Mouse (Mus musculus) myocyte (in vitro differentiated cells): ENCODE measurements around the gene Ski.

Experiments used
- CEBPB ChIP-seq: IDR thresholded peaks from 2 replicates; pipeline ENCODE4 v1.6.1; 2011; ENCODE audit warnings: mild to moderate bottlenecking, moderate library complexity; ENCODE audit not compliant: poor library complexity, insufficient read depth, severe bottlenecking
- MYOD1 ChIP-seq, 3 experiments: IDR thresholded peaks; one replicate each; pipeline ENCODE4 v1.6.1; 2011; ENCODE audit warnings: control low read depth in 2 of 3, low read depth in 2 of 3, mild to moderate bottlenecking in 2 of 3, moderate library complexity in 1 of 3; ENCODE audit not compliant: insufficient read length in 2 of 3, control insufficient read depth in 1 of 3
- POLR2A ChIP-seq: IDR thresholded peaks from one replicate; pipeline ENCODE4 v1.6.1; 2011; ENCODE audit warnings: low read depth, mild to moderate bottlenecking, control low read depth, moderate library complexity; ENCODE audit not compliant: insufficient read length
- POLR2AphosphoS2 ChIP-seq: IDR thresholded peaks from one replicate; pipeline ENCODE4 v1.6.1; 2011; ENCODE audit warnings: low read depth, control low read depth; ENCODE audit not compliant: insufficient read length
- SRF ChIP-seq: IDR thresholded peaks from one replicate; pipeline ENCODE4 v1.6.1; 2011; ENCODE audit warnings: low read depth; ENCODE audit not compliant: control insufficient read depth, insufficient read length
- TCF12 ChIP-seq: IDR thresholded peaks from one replicate; pipeline ENCODE4 v1.6.1; 2011; ENCODE audit warnings: mild to moderate bottlenecking, control low read depth; ENCODE audit not compliant: poor library complexity, insufficient read depth, severe bottlenecking
- TCF3 ChIP-seq: IDR thresholded peaks from one replicate; pipeline ENCODE4 v1.6.1; 2011; ENCODE audit warnings: low read depth, control low read depth; ENCODE audit not compliant: insufficient read length
- USF1 ChIP-seq: IDR thresholded peaks from one replicate; pipeline ENCODE4 v1.6.1; 2011; ENCODE audit warnings: low read depth, mild to moderate bottlenecking, control low read depth, moderate library complexity

GRCm38 (mm10) chr4:155221106-155221505 is 1.3 kb downstream of the Ski start:
- no peak for TF ChIP-seq POLR2A
- no peak for TF ChIP-seq TCF3
- no peak for TF ChIP-seq POLR2AphosphoS2
- no peak for TF ChIP-seq SRF
- no peak for TF ChIP-seq USF1
- TF ChIP-seq MYOD1 (IDR thresholded peaks at IDR 0.05; ENCODE audit: control insufficient read depth in 1 of 3, insufficient read length in 2 of 3, low read depth in 2 of 3), result no peak
- TF ChIP-seq TCF12, result no peak
- no peak for TF ChIP-seq CEBPB
